Mouse (Mus musculus) neural tube, embryonic 13.5 days (tissue): ENCODE results near the gene Mgl2. TPM values are rescaled to one million over a fixed set of nuclear protein-coding genes. Genes with fewer than 3 reads are reported as not detected.

Source experiments
- ATAC-seq: fragments of 200-750 bp; cut with Nextera tagmentation; 2 replicates; pipeline ENCODE4 v1.8.0; 2017; ENCODE audit warnings: low read depth, mild to moderate bottlenecking, moderate TSS enrichment, moderate library complexity
- H3K27ac ChIP-seq: fragments of 300-500 bp; sonication (generic); replicated peaks from 2 replicates; pipeline ENCODE4 v1.5.1; 2015; ENCODE audit warnings: moderate library complexity, mild to moderate bottlenecking, inconsistent platforms
- H3K27me3 ChIP-seq: fragments of 300-500 bp; sonication (generic); 2 replicates; pipeline ENCODE4 v1.6.1; 2015; ENCODE audit warnings: mild to moderate bottlenecking, inconsistent platforms
- H3K36me3 ChIP-seq: fragments of 300-500 bp; sonication (generic); 2 replicates; pipeline ENCODE4 v1.6.1; 2015; ENCODE audit warnings: mild to moderate bottlenecking, inconsistent platforms
- H3K4me1 ChIP-seq: fragments of 300-500 bp; sonication (generic); replicated peaks from 2 replicates; pipeline ENCODE4 v1.6.1; 2015; ENCODE audit warnings: inconsistent platforms
- H3K4me2 ChIP-seq: fragments of 300-500 bp; sonication (generic); 2 replicates; pipeline ENCODE4 v1.6.1; 2015; ENCODE audit warnings: inconsistent platforms, mild to moderate bottlenecking, moderate library complexity
- H3K4me3 ChIP-seq: fragments of 300-500 bp; sonication (generic); 2 replicates; pipeline ENCODE4 v1.5.1; 2015; ENCODE audit warnings: mild to moderate bottlenecking, inconsistent platforms
- H3K9ac ChIP-seq: fragments of 300-500 bp; sonication (generic); 2 replicates; pipeline ENCODE4 v1.6.1; 2015; ENCODE audit warnings: moderate library complexity, mild to moderate bottlenecking, inconsistent platforms
- H3K9me3 ChIP-seq: fragments of 300-500 bp; sonication (generic); 2 replicates; pipeline ENCODE4 v1.6.1; 2016; ENCODE audit warnings: inconsistent platforms
- WGBS: fragments of 180-500 bp; shearing (Covaris S2); methylation state at CpG from one replicate; pipeline ENCODE4 v1.1.7; 2015; 5-methylcytosine and 5-hydroxymethylcytosine counted together
- polyA plus RNA-seq: library from polyadenylated mRNA; unstranded; fragments of >200 nt; fragmentation: Nextera tagmentation; extraction: Ambion mirVana; gene quantifications from 2 replicates; pipeline ENCODE4 v1.2.1, GENCODE M21; 2015

Gene Mgl2
- 0.21 and 0.39 TPM in 2 replicates for polyA plus RNA-seq

GRCm38 (mm10) chr11:70129926-70130379, at the start of gene Mgl2:
Gene Mgl2, plus strand, starts transcription at chr11:70130329.
- no peaks in the 10 kb centered on the region for H3K27me3 ChIP-seq
- H3K9ac ChIP-seq: no peak within 1 kb of the TSS
- H3K9me3 ChIP-seq: no peaks in the 10 kb centered on the region
- H3K4me2 ChIP-seq: no peak within 1 kb of the TSS
- H3K4me3 ChIP-seq: no peak within 1 kb of the TSS
- no peak for ATAC-seq
- H3K27ac ChIP-seq: no peak within 1 kb of the TSS
- no peaks in the 10 kb centered on the region for H3K4me1 ChIP-seq
- 86% methylated on average over 9 of the region's 9 CpGs for WGBS
- no peaks in the 10 kb centered on the region for H3K36me3 ChIP-seq

- Histone ChIP-seq H3K4me1 (no peaks in the 10 kb centered on the region), H3K9ac (no peak overlapping the region), H3K4me3 (no peak overlapping the region), H3K36me3 (no peaks in the 10 kb centered on the region), H3K9me3 (no peaks in the 10 kb centered on the region), H3K27ac (no peak overlapping the region), H3K27me3 (peaks cover 3% of the 10 kb centered on the region; the same call in 1 of the 2 replicates), H3K4me2 (no peak overlapping the region)
- WGBS: 83% methylated on average over 15 of the region's 15 CpGs
- no peak for ATAC-seq
These were observed 49.1 kb upstream of the Mgl2 start for GRCm38 (mm10) chr11:70080803-70081590.

DNA sequence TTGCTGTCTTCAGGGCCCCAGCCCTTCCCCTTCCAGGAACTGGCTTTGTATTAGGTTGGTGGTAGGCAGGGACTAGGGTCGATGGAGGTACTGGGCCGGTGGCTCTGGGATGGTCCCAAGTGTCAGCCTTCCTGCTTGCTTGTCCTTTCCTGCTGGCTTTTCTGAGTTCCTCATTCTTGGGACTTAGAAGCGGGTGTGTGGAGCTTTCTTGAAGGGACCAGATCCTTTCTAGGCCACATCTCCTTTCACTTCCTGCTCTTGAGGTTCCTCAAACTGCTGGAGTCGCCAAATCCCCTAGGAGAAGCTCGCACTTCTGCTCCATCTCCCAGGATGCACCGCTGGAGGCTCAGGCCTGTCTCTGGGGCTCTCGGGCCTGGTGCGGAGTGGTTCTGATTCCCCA, 45.6 kb upstream of the Mgl2 start:
- 82% methylated on average over 8 of the region's 8 CpGs for WGBS

DNA sequence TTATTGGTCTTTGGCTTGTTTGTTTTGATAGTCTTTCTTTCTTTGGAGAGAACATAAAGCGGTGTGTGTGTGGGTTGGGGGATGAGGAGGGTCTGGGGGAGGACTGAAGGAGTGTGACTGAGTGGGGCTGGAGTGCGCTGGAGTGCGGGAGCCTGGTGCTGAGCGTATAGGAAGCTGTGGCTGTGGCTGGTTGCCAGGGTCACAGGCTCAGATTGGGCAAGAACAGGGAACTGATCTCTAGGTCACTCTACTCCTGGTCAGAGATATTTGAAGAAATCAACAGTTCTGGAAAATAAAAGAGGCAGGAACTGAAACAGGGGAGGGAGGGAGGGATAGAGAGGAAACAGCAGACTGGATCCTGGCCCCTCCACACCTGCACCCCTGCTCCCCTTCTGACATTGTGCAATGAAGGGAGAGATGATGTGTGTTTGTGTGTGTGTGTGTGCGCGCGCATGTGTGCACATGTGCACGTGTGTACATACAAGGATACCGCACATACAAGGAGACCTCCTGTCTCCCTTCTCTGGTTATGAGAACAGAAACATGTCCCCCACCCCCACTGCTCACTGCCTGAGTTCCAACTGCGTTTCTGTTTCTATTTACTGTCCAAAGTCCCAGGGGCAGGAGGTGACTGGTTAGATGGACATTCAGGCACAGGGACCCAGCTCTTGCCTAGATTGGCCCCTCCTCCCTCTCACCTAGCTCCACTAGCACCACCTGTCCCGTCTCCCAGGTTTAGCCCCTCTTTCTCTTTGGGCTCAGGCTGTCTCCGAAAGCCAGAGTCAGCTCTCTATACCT, 37.9 kb upstream of the Mgl2 start, which contains the start of gene Asgr2:
Asgr2 (plus strand) TSS at position 659 of the 798 bp plus-strand sequence.
- Histone ChIP-seq H3K27me3 (no peaks in the 10 kb centered on the region), H3K4me1 (no peaks in the 10 kb centered on the region), H3K27ac (no peak within 1 kb of the TSS), H3K9ac (no peak within 1 kb of the TSS), H3K36me3 (no peaks in the 10 kb centered on the region), H3K4me2 (no peak within 1 kb of the TSS), H3K9me3 (no peaks in the 10 kb centered on the region), H3K4me3 (no peak within 1 kb of the TSS)
- ATAC-seq: no peak
- 82% methylated on average over 12 of the region's 12 CpGs for WGBS

More for the DNA sequence above, 45.6 kb upstream of the Mgl2 start:
- H3K9ac ChIP-seq: no peak overlapping the region
- H3K36me3 ChIP-seq: no peaks in the 10 kb centered on the region
- no peaks in the 10 kb centered on the region for H3K9me3 ChIP-seq
- no peak for ATAC-seq
- H3K4me3 ChIP-seq: no peak overlapping the region
- no peak overlapping the region for H3K4me2 ChIP-seq
- H3K27ac ChIP-seq: no peak overlapping the region
- H3K4me1 ChIP-seq: no peaks in the 10 kb centered on the region
- peaks cover 3% of the 10 kb centered on the region; the same call in 1 of the 2 replicates for H3K27me3 ChIP-seq

GRCm38 (mm10) chr11:70097396-70097795, 32.7 kb upstream of the Mgl2 start:
- Histone ChIP-seq H3K9ac (no peak overlapping the region), H3K4me3 (no peak overlapping the region), H3K4me1 (no peaks in the 10 kb centered on the region), H3K36me3 (no peaks in the 10 kb centered on the region), H3K27me3 (no peaks in the 10 kb centered on the region), H3K4me2 (no peak overlapping the region), H3K9me3 (0 out of 2 replicates have a peak, but pooled peaks cover 2% of the 10 kb centered on the region), H3K27ac (no peak overlapping the region)
- 63% methylated on average over 11 of the region's 11 CpGs for WGBS
- ATAC-seq: no peak

- no peak overlapping the region for H3K4me2 ChIP-seq
- WGBS: 88% methylated on average over 2 of the region's 2 CpGs
- ATAC-seq: no peak
- H3K36me3 ChIP-seq: no peaks in the 10 kb centered on the region
- H3K9ac ChIP-seq: no peak overlapping the region
- H3K4me3 ChIP-seq: no peak overlapping the region
- H3K27ac ChIP-seq: no peak overlapping the region
- 0 out of 2 replicates have a peak, but pooled peaks cover 2% of the 10 kb centered on the region for H3K9me3 ChIP-seq
- no peaks in the 10 kb centered on the region for H3K27me3 ChIP-seq
- no peaks in the 10 kb centered on the region for H3K4me1 ChIP-seq
These were observed 31.0 kb upstream of the Mgl2 start for GRCm38 (mm10) chr11:70099102-70099501.

DNA sequence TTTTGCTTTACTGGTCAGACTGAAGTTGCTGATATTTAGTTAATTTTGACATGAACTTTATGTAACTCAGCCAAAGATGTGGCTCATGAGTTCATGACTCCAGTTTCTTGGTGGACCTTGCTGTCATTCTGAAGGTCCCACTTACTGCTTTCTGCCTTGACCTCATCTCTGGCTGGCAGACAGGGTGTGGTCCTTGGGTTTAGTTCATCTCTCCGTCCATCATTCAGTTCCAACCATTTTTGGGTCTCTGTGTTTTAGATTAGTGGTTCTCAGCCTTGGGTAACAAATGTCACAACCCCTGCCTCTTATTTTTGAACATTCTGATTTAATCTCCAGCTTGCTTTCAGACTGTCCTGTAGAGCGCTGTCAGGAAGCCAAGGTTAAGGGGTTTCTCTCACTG, 30.3 kb upstream of the Mgl2 start:
- WGBS: 80% methylated on average over 2 of the region's 2 CpGs
- Histone ChIP-seq H3K27me3 (no peaks in the 10 kb centered on the region), H3K4me3 (no peak overlapping the region), H3K36me3 (no peaks in the 10 kb centered on the region), H3K4me2 (no peak overlapping the region), H3K27ac (no peak overlapping the region), H3K4me1 (no peaks in the 10 kb centered on the region), H3K9me3 (0 out of 2 replicates have a peak, but pooled peaks cover 2% of the 10 kb centered on the region), H3K9ac (no peak overlapping the region)
- ATAC-seq: no peak

GRCm38 (mm10) chr11:70103701-70104315, 26.3 kb upstream of the Mgl2 start:
- Histone ChIP-seq H3K9ac (no peak overlapping the region), H3K4me1 (no peaks in the 10 kb centered on the region), H3K27ac (no peak overlapping the region), H3K4me3 (no peak overlapping the region), H3K27me3 (no peaks in the 10 kb centered on the region), H3K4me2 (no peak overlapping the region), H3K9me3 (0 out of 2 replicates have a peak, but pooled peaks cover under 1% of the 10 kb centered on the region), H3K36me3 (no peaks in the 10 kb centered on the region)
- WGBS: 86% methylated on average over 14 of the region's 14 CpGs
- no peak for ATAC-seq

DNA sequence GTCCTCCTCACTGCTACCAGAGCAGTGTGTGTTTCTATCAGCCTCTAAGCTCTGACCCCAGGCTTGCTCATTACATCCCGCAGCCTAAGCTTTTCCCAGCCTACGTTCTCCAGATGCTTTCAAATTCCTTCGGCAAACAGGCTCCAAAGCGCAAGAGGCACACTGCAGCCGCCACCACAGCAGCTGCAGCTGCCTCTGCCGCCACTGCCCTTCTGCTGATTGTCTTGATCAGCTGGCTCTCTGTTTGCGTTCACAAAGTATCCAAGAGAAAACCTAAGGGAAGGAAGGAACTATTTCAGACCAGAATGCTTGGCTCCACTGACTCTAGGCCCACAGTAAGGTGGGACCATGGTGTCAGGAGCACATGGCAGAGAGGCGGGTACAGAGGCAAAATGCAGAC, 23.0 kb upstream of the Mgl2 start:
- no peak overlapping the region for H3K27ac ChIP-seq
- no peak overlapping the region for H3K4me2 ChIP-seq
- ATAC-seq: no peak
- H3K4me1 ChIP-seq: no peaks in the 10 kb centered on the region
- H3K36me3 ChIP-seq: no peaks in the 10 kb centered on the region
- no peak overlapping the region for H3K4me3 ChIP-seq
- WGBS: 80% methylated on average over 8 of the region's 8 CpGs
- H3K9me3 ChIP-seq: no peaks in the 10 kb centered on the region
- no peaks in the 10 kb centered on the region for H3K27me3 ChIP-seq
- no peak overlapping the region for H3K9ac ChIP-seq

DNA sequence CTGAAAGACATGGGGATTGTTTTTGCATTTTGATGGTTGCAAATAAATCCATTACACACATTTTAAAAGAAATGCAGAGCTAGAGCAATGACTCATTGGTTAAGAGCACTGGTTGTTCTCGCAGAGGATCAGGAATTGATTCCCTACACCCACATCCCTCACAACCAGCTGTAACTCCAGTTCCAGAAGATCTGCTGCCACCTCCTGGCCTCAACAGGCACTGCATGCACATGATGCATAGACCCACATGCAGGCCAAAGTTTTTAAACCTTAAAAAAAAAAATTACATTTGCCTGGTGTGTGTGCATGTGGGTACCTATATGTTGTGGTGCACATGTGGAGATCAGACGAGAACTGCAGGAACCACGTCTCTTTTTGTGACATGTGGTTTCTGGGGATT, 20.0 kb upstream of the Mgl2 start:
- no peak overlapping the region for H3K4me2 ChIP-seq
- H3K4me1 ChIP-seq: no peaks in the 10 kb centered on the region
- no peak overlapping the region for H3K27ac ChIP-seq
- H3K27me3 ChIP-seq: no peaks in the 10 kb centered on the region
- no peak overlapping the region for H3K9ac ChIP-seq
- 68% methylated on average over 3 of the region's 3 CpGs for WGBS
- H3K36me3 ChIP-seq: no peaks in the 10 kb centered on the region
- H3K9me3 ChIP-seq: no peaks in the 10 kb centered on the region
- no peak for ATAC-seq
- H3K4me3 ChIP-seq: no peak overlapping the region

DNA sequence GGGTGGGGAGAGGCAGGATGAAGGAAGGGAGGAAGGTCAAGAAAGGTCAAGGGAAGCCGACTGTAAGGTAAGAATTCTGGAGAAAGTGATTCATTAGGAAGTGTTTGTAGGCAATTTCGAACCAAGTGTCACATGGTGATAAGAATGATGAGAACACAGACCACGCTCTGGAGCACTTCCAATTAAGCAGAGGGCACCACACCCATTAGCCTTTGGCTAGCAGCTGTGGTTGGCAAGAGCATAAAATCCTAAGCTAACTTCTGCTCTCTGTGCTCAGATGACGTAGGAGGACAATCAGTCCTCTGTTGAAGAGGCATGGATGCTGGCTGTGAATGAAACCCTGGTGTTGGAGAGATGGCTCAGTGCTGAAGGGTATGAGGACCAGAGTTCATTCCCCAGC, 15.6 kb upstream of the Mgl2 start:
- Histone ChIP-seq H3K4me3 (no peak overlapping the region), H3K4me1 (no peaks in the 10 kb centered on the region), H3K36me3 (no peaks in the 10 kb centered on the region), H3K4me2 (no peak overlapping the region), H3K27ac (no peak overlapping the region), H3K9me3 (0 out of 2 replicates have a peak, but pooled peaks cover under 1% of the 10 kb centered on the region), H3K27me3 (no peaks in the 10 kb centered on the region), H3K9ac (no peak overlapping the region)
- no peak for ATAC-seq
- 66% methylated on average over 4 of the region's 4 CpGs for WGBS

- H3K36me3 ChIP-seq: no peaks in the 10 kb centered on the region
- 92% methylated on average over 3 of the region's 3 CpGs for WGBS
- H3K9me3 ChIP-seq: peaks cover 10% of the 10 kb centered on the region; the same call in 1 of the 2 replicates
- ATAC-seq: no peak
- H3K27me3 ChIP-seq: no peaks in the 10 kb centered on the region
- H3K9ac ChIP-seq: no peak overlapping the region
- no peak overlapping the region for H3K4me2 ChIP-seq
- H3K4me1 ChIP-seq: no peaks in the 10 kb centered on the region
- H3K27ac ChIP-seq: no peak overlapping the region
- H3K4me3 ChIP-seq: no peak overlapping the region
These were observed 14.2 kb upstream of the Mgl2 start for GRCm38 (mm10) chr11:70115901-70116300.
